Mouse (Mus musculus): ENCODE measurements around the gene Krtap20-2. TPM values are rescaled to one million over a fixed set of nuclear protein-coding genes. Genes with fewer than 3 reads are reported as not detected.
"Not testable (repeated sequence)": the region's sequence is repeated elsewhere in the genome, so short reads cannot be mapped to it uniquely, and the experiment has no call there.

The Krtap20-2 gene
- total RNA-seq (2021): not detected

- DNase-seq: no peak
Observed at GRCm38 (mm10) chr16:89205561-89205960, at the start of gene Krtap20-2. Gene Krtap20-2, plus strand, starts transcription at chr16:89205861.

GRCm38 (mm10) chr16:89157652-89158051 is 48.0 kb upstream of the Krtap20-2 start, which contains the start of gene Gm9789:
Gene Gm9789, plus strand, starts transcription at chr16:89157952.
- DNase-seq: no peak

GRCm38 (mm10) chr16:89169190-89169589 is 36.5 kb upstream of the Krtap20-2 start, which contains the start of gene Gm7735:
Gene Gm7735, plus strand, starts transcription at chr16:89169490.
- DNase-seq: not testable (repeated sequence)

GRCm38 (mm10) chr16:89174435-89174834 is 31.2 kb upstream of the Krtap20-2 start, which contains the start of gene 1110057P08Rik:
Gene 1110057P08Rik, plus strand, starts transcription at chr16:89174735.
- no peak for DNase-seq

GRCm38 (mm10) chr16:89188621-89189020 is 17.0 kb upstream of the Krtap20-2 start:
- DNase-seq: no peak

Other genes starting within 250 kb of the Krtap20-2 start
- not detected for gene Krtap16-3, start 243.0 kb upstream of the Krtap20-2 start, total RNA-seq (2021)
- gene Krtap22-2, start 195.1 kb upstream of the Krtap20-2 start, total RNA-seq (2021): not detected
- gene Gm10229, start 190.6 kb upstream of the Krtap20-2 start, total RNA-seq (2021): not detected
- gene Krtap6-1, start 174.2 kb upstream of the Krtap20-2 start, total RNA-seq (2021): not detected
- not detected for gene Gm10228, start 164.4 kb upstream of the Krtap20-2 start, total RNA-seq (2021)
- gene Krtap6-5, start 158.0 kb upstream of the Krtap20-2 start, total RNA-seq (2021): not detected
- not detected for gene 1110025L11Rik, start 141.9 kb upstream of the Krtap20-2 start, total RNA-seq (2021)
- gene Krtap6-3, start 121.8 kb upstream of the Krtap20-2 start, total RNA-seq (2021): not detected
- gene Gm6358, start 65.0 kb upstream of the Krtap20-2 start, total RNA-seq (2021): not detected
- not detected for gene Gm10061, start 54.8 kb upstream of the Krtap20-2 start, total RNA-seq (2021)
- gene Gm9789, start 47.9 kb upstream of the Krtap20-2 start, total RNA-seq (2021): not detected
- not detected for gene Gm7735, start 36.4 kb upstream of the Krtap20-2 start, total RNA-seq (2021)
- gene 1110057P08Rik, start 31.1 kb upstream of the Krtap20-2 start, total RNA-seq (2021): not detected
- not detected for gene Krtap21-1, start 198.0 kb downstream of the Krtap20-2 start, total RNA-seq (2021)
- gene Krtap6-2, start 214.2 kb downstream of the Krtap20-2 start, total RNA-seq (2021): not detected